Mouse (Mus musculus): ENCODE measurements around the gene Mpdu1. TPM values are rescaled to one million over a fixed set of nuclear protein-coding genes. Genes with fewer than 3 reads are reported as not detected.
"Not testable (repeated sequence)": the region's sequence is repeated elsewhere in the genome, so short reads cannot be mapped to it uniquely, and the experiment has no call there.

Gene Mpdu1
- polyA plus RNA-seq, 1 experiment: 174 TPM

DNA sequence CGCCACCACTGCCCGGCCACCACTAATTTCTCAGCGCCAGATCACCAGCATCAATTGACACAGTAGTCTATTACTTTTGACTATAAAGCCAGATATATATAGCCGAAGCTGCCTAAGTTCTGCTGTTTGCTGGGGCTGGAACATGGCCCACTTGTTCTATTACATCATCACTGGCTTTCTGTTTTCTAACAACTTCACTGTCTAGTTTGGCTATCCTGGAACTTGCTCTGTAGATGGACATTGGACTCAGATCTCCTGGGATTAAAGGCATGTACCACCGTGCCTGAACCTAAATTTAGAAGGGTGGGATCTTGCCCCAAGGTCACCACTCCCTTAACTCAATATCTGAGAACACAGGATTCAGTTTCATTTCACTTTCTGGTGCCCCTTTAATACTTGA lies 16.6 kb downstream of the Mpdu1 start:
- Histone ChIP-seq H3K36me3 (ENCODE audit: control insufficient read depth, insufficient read depth, low read length) (peaks cover 83% of the 10 kb centered on the region), H3K27me3 (ENCODE audit: control insufficient read depth, insufficient read depth, low read length) (no peaks in the 10 kb centered on the region), H3K27ac (ENCODE audit: control insufficient read depth, insufficient read depth, low read length) (no peak overlapping the region), H3K4me3 (ENCODE audit: control insufficient read depth, insufficient read depth, low read length) (no peak overlapping the region), H3K4me1 (replicated peaks; ENCODE audit: control insufficient read depth, insufficient read depth, low read length) (no peaks in the 10 kb centered on the region)
- TF ChIP-seq POLR2A (IDR thresholded peaks at IDR 0.05; ENCODE audit: control insufficient read depth, extremely low read depth, insufficient read depth, low read length, poor library complexity): no peak
- TF ChIP-seq CTCF (IDR thresholded peaks at IDR 0.05; ENCODE audit: borderline replicate concordance, control insufficient read depth, extremely low read depth, insufficient read depth, low read length, poor library complexity): no peak
- WGBS: 94% methylated on average over 5 of the region's 5 CpGs
- DNase-seq: no peak

DNA sequence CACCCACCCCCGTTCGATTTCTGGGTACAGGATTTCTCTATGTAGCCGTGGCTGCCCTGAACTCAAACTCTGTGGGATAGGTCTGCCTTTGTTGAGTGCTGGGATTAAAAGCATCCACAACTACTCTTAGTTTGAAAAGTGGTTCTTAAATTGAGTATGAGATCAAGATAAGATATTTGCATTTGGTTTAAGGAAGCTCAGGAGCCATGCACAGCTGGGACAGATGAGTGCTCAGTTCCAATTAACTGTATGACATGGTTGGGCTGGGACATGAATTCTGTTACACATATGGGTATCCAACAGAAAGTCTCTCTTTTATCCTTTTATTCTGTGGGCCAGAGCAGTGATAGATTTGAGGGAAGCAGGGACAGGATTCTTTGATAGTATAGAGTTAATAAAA lies 27.0 kb downstream of the Mpdu1 start:
- WGBS: 70% methylated on average over 3 of the region's 3 CpGs
- TF ChIP-seq POLR2A (IDR thresholded peaks at IDR 0.05; ENCODE audit: control insufficient read depth, extremely low read depth, insufficient read depth, low read length, poor library complexity) (no peak), CTCF (IDR thresholded peaks at IDR 0.05; ENCODE audit: borderline replicate concordance, control insufficient read depth, extremely low read depth, insufficient read depth, low read length, poor library complexity) (no peak)
- no peak overlapping the region for H3K4me3 ChIP-seq (ENCODE audit: control insufficient read depth, insufficient read depth, low read length)
- H3K27me3 ChIP-seq (ENCODE audit: control insufficient read depth, insufficient read depth, low read length): no peaks in the 10 kb centered on the region
- H3K36me3 ChIP-seq (ENCODE audit: control insufficient read depth, insufficient read depth, low read length): peaks cover 18% of the 10 kb centered on the region
- DNase-seq: no peak
- peaks cover 2% of the 10 kb centered on the region for H3K4me1 ChIP-seq (replicated peaks; ENCODE audit: control insufficient read depth, insufficient read depth, low read length)
- no peak overlapping the region for H3K27ac ChIP-seq (ENCODE audit: control insufficient read depth, insufficient read depth, low read length)

DNA sequence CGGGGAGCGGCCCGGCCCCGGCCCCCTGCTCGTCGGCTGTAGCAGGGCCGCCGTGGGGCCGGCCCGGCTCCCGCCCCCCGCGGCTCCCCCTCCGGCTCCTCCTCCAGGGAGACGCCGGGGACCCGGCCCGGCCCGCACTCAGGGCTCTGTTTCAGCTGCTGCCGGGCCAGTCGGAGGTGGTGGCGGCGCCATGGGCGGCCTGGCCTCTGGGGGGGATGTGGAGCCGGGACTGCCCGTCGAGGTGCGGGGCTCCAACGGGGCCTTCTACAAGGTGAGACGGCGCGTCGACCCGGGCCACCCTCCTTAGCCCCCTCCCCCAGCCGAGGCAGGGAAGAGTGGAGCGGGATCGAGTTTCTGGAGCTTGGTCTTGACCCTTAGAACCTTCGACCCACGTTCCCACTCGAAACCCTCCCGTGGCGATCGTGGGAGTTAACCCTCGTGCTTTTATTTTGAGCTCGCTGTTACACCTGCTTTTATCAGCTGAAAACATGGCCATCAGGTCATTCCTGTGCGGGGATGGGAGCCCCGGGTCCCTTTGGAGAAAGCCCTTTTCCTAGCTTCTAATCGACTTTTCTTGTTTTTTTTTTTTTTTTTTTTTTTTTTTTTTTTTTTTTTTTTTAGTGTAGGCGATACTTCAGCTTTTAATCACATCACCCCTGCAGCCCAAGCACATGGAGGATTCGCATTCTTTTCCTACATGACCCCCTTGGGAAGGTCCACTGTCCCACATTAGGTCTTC lies 29.1 kb downstream of the Mpdu1 start:
- Histone ChIP-seq H3K27me3 (ENCODE audit: control insufficient read depth, insufficient read depth, low read length) (no peaks in the 10 kb centered on the region), H3K36me3 (ENCODE audit: control insufficient read depth, insufficient read depth, low read length) (no peaks in the 10 kb centered on the region), H3K4me1 (replicated peaks; ENCODE audit: control insufficient read depth, insufficient read depth, low read length) (peaks cover 2% of the 10 kb centered on the region), H3K27ac (ENCODE audit: control insufficient read depth, insufficient read depth, low read length) (no peak overlapping the region), H3K4me3 (ENCODE audit: control insufficient read depth, insufficient read depth, low read length) (peak overlapping the region; percentile 63)
- DNase-seq: no peak
- WGBS: under 1% methylated on average over 50 of the region's 50 CpGs
- TF ChIP-seq CTCF (IDR thresholded peaks at IDR 0.05; ENCODE audit: borderline replicate concordance, control insufficient read depth, extremely low read depth, insufficient read depth, low read length, poor library complexity) (no peak), POLR2A (IDR thresholded peaks at IDR 0.05; ENCODE audit: control insufficient read depth, extremely low read depth, insufficient read depth, low read length, poor library complexity) (no peak)

DNA sequence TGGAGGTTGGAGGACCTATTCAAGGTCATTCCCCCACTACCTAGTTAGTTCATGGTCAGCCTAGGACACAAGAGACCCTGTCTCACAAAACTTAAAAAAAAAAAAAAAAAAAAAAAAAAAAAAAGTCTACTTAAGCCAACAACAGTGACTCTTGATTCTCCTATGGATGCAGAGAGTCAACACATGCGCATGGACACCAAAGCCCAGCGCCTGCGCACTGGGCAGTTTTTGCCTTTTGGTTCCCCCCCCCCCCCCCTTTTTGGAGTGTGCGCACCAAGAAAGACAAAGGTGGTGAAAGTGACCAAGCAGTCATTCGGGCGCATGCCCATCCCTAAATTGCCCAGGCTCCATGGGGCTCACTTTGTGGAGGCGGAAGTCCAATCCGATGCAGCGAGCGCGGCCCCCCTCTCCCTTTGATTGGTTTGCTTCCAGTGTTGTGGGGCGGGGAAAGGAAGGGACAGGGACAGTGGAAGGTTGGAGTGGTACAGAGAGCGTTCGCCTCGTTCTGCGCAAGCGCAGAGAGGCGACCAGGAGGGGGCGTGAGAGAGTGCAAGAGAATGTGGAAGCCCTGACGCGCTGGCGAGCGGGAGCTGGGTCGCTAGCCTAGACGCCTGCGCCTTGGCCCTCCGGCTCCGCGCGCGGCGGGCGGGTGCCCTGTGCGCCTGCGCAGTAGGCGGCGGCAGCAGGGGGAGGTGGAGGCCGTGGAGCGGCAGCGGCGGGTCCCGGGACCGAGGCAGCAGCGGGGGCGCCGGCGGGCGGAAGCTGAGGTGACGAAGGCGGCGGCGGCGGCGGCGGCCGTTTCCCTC lies 30.0 kb downstream of the Mpdu1 start, which contains the start of gene Fxr2:
Gene Fxr2, plus strand, starts transcription at position 707 of the 806 bp plus-strand sequence.
- peak; percentile 92 for TF ChIP-seq CTCF (IDR thresholded peaks at IDR 0.05; ENCODE audit: borderline replicate concordance, control insufficient read depth, extremely low read depth, insufficient read depth, low read length, poor library complexity)
- TF ChIP-seq POLR2A (IDR thresholded peaks at IDR 0.05; ENCODE audit: control insufficient read depth, extremely low read depth, insufficient read depth, low read length, poor library complexity): peak; percentile 81
- H3K36me3 ChIP-seq (ENCODE audit: control insufficient read depth, insufficient read depth, low read length): no peaks in the 10 kb centered on the region
- peaks cover 2% of the 10 kb centered on the region for H3K4me1 ChIP-seq (replicated peaks; ENCODE audit: control insufficient read depth, insufficient read depth, low read length)
- H3K4me3 ChIP-seq (ENCODE audit: control insufficient read depth, insufficient read depth, low read length): peak within 1 kb of the TSS; percentile 67
- peak within 1 kb of the TSS; percentile 71; the same call in 1 of the 2 replicates for H3K27ac ChIP-seq (ENCODE audit: control insufficient read depth, insufficient read depth, low read length)
- DNase-seq: peak; percentile 100
- no peaks in the 10 kb centered on the region for H3K27me3 ChIP-seq (ENCODE audit: control insufficient read depth, insufficient read depth, low read length)
- WGBS: under 1% methylated on average over 45 of the region's 56 CpGs

DNA sequence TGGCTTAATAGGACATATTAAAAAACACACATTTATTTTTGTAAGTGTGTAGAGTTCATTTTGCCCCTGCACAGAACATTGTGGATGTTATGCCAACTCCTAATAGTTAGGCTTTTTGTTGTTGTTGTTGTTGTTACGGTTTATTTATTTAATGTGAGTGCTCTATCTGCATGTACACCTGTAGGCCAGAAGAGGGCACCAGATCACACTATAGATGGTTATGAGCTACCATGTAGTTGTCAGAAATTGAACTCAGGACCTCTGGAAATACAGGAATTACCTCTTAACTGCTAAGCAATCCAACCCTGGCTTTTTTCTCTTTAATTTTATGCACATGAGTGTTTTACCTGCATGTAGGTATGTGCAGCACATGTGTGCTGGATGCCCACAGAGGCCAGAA lies 32.6 kb downstream of the Mpdu1 start:
- Histone ChIP-seq H3K27ac (ENCODE audit: control insufficient read depth, insufficient read depth, low read length) (no peak overlapping the region), H3K36me3 (ENCODE audit: control insufficient read depth, insufficient read depth, low read length) (no peaks in the 10 kb centered on the region), H3K4me1 (replicated peaks; ENCODE audit: control insufficient read depth, insufficient read depth, low read length) (peaks cover 2% of the 10 kb centered on the region), H3K27me3 (ENCODE audit: control insufficient read depth, insufficient read depth, low read length) (no peaks in the 10 kb centered on the region), H3K4me3 (ENCODE audit: control insufficient read depth, insufficient read depth, low read length) (no peak overlapping the region)
- WGBS: 71% methylated on average over 1 of the region's 1 CpGs
- no peak for DNase-seq
- TF ChIP-seq POLR2A (IDR thresholded peaks at IDR 0.05; ENCODE audit: control insufficient read depth, extremely low read depth, insufficient read depth, low read length, poor library complexity) (no peak), CTCF (IDR thresholded peaks at IDR 0.05; ENCODE audit: borderline replicate concordance, control insufficient read depth, extremely low read depth, insufficient read depth, low read length, poor library complexity) (no peak)

DNA sequence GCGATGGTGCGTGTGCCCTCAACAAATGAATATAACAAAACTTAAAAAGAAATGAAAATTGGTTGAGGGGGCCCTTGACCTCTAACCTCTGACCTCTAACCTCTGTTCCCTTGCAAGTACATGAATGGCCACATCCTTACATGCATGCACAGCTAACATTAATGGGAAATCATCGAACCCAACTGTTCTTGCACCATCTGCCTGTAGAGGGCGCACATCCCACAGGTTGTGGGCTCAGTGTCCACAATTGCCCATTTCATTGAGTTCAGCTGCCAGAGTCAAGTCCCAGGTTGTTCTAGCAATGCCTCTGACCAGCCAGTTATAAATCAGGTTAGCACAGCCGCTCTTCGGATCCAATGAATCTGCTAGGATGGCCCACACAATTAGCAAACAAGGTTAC lies 34.2 kb downstream of the Mpdu1 start:
- peak; percentile 68 for DNase-seq
- 45% methylated on average over 6 of the region's 6 CpGs for WGBS
- H3K4me3 ChIP-seq (ENCODE audit: control insufficient read depth, insufficient read depth, low read length): no peak overlapping the region
- TF ChIP-seq POLR2A (IDR thresholded peaks at IDR 0.05; ENCODE audit: control insufficient read depth, extremely low read depth, insufficient read depth, low read length, poor library complexity): no peak
- peak; percentile 68; the same call in 1 of the 2 replicates for TF ChIP-seq CTCF (IDR thresholded peaks at IDR 0.05; ENCODE audit: borderline replicate concordance, control insufficient read depth, extremely low read depth, insufficient read depth, low read length, poor library complexity)
- H3K27me3 ChIP-seq (ENCODE audit: control insufficient read depth, insufficient read depth, low read length): no peaks in the 10 kb centered on the region
- H3K27ac ChIP-seq (ENCODE audit: control insufficient read depth, insufficient read depth, low read length): no peak overlapping the region
- H3K36me3 ChIP-seq (ENCODE audit: control insufficient read depth, insufficient read depth, low read length): no peaks in the 10 kb centered on the region
- no peaks in the 10 kb centered on the region for H3K4me1 ChIP-seq (replicated peaks; ENCODE audit: control insufficient read depth, insufficient read depth, low read length)

DNA sequence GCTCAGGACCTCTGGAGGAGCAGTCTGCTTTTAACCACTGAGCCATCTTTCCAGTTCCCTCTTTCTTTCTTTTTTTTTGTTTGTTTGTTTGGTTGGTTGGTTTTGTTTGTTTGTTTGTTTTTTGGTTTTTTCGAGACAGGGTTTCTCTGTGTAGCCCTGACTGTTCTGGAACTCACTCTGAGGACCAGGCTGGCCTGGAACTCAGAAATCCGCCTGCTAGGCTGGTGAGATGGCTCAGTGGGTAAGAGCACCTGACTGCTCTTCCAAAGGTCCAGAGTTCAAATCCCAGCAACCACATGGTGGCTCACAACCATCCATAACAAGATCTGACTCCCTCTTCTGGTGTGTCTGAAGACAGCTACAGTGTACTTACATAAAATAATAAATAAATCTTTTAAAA lies 38.1 kb downstream of the Mpdu1 start:
- WGBS: 87% methylated on average over 2 of the region's 2 CpGs
- H3K27ac ChIP-seq (ENCODE audit: control insufficient read depth, insufficient read depth, low read length); DNase-seq: not testable (repeated sequence)

More for the DNA sequence above, 38.1 kb downstream of the Mpdu1 start:
- not testable (repeated sequence) for H3K36me3 ChIP-seq (ENCODE audit: control insufficient read depth, insufficient read depth, low read length); H3K4me1 ChIP-seq (replicated peaks; ENCODE audit: control insufficient read depth, insufficient read depth, low read length); H3K4me3 ChIP-seq (ENCODE audit: control insufficient read depth, insufficient read depth, low read length); H3K27me3 ChIP-seq (ENCODE audit: control insufficient read depth, insufficient read depth, low read length)
